ENCODE assay signal across 24 mouse cellular contexts in genomic region chr4:12837097-12837426, GRCm38 (mm10).
DNase-seq lines count a peak whose midpoint lies in the region; ATAC-seq and TF ChIP-seq lines count a peak whose summit lies in the region.
"Had no signal": no experiment of that assay in that cellular context is flagged by ENCODE, and none has a peak within 500 bp of the region (broad histone marks: within the 10 kb centered on the region; RNA-seq: fewer than 3 reads in every experiment).

No protein-coding gene starts in this region.

- TF ChIP-seq EP300 in heart, adult 2 months (IDR thresholded peaks at IDR 0.05; ENCODE audit: insufficient read depth, low read depth, low read length) = no peak
- TF ChIP-seq EP300 in stomach, postnatal 0 days (optimal IDR thresholded peaks at IDR 0.05) = no peak

- ATAC-seq in lung, embryonic 15.5 days (ENCODE audit: borderline replicate concordance, extremely low read depth, low FRiP score, low TSS enrichment) = peak; percentile 72; the same call in 1 of the 2 replicates
- ATAC-seq in stomach, embryonic 14.5 days (ENCODE audit: insufficient number of reproducible peaks, insufficient read depth, low FRiP score, low read depth) = peak; percentile 23; the same call in 1 of the 2 replicates
- ATAC-seq in stomach, postnatal 0 days (ENCODE audit: low FRiP score, low TSS enrichment) = no peak
- no peak for ATAC-seq in kidney, embryonic 15.5 days (replicated peaks; ENCODE audit: low FRiP score)
- ATAC-seq: activated CD4-positive, CD25-positive, alpha-beta regulatory T cell, adult 4 months; forebrain, embryonic 15.5 days had no signal

- peak; percentile 27 for DNase-seq in heart, adult 11 months
- no peak for DNase-seq in heart, adult 2 months
- no peak for DNase-seq in lung, postnatal 4 days
- DNase-seq in stomach, postnatal 0 days (ENCODE audit: low spot score) = no peak
- no peak for DNase-seq in layer of hippocampus, adult 9-10 months (ENCODE audit: low spot score)
- DNase-seq: adrenal gland, adult 8-10 months; adrenal gland, postnatal 25 days; cerebellum, adult 11-12 months; cerebellum, adult 8-10 months; cerebellum, postnatal 10 days; cerebellum, postnatal 36 days; embryo, embryonic 11 days; gastrocnemius, postnatal 25 days had no signal

- no peaks in the 10 kb centered on the region for H3K9me3 ChIP-seq in lung, embryonic 15.5 days
- no peaks in the 10 kb centered on the region for H3K9me3 ChIP-seq in stomach, embryonic 14.5 days (ENCODE audit: control insufficient read depth, low read depth, low read length)
- H3K9me3 ChIP-seq in stomach, postnatal 0 days (ENCODE audit: control insufficient read depth, low read length) = no peaks in the 10 kb centered on the region
- H3K9me3 ChIP-seq in kidney, embryonic 15.5 days (replicated peaks) = no peaks in the 10 kb centered on the region
- H3K9me3 ChIP-seq: embryonic facial prominence, embryonic 10.5 days; embryonic facial prominence, embryonic 13.5 days; forebrain, embryonic 12.5 days; forebrain, embryonic 15.5 days; hindbrain, embryonic 12.5 days had no signal

- no peak for TF ChIP-seq POLR2A in heart, adult 2 months (IDR thresholded peaks at IDR 0.05; ENCODE audit: insufficient read depth, low read depth, low read length)

- no peaks in the 10 kb centered on the region for H3K79me2 ChIP-seq in heart, adult 2 months (replicated peaks; ENCODE audit: control insufficient read depth, insufficient read depth, low read length)

- no peak for TF ChIP-seq CTCF in heart, adult 2 months (IDR thresholded peaks at IDR 0.05)
- TF ChIP-seq CTCF in stomach, postnatal 0 days (IDR thresholded peaks at IDR 0.05; ENCODE audit: low read depth) = no peak

- no peak overlapping the region for H3K4me3 ChIP-seq in heart, adult 2 months
- no peak overlapping the region for H3K4me3 ChIP-seq in lung, embryonic 15.5 days
- no peak overlapping the region for H3K4me3 ChIP-seq in stomach, embryonic 14.5 days (ENCODE audit: low read depth, low read length)
- no peak overlapping the region for H3K4me3 ChIP-seq in stomach, postnatal 0 days (ENCODE audit: low read depth, low read length)
- H3K4me3 ChIP-seq in kidney, embryonic 15.5 days (replicated peaks) = no peak overlapping the region
- H3K4me3 ChIP-seq: embryonic facial prominence, embryonic 10.5 days; embryonic facial prominence, embryonic 13.5 days; erythroblast, embryonic 14.5 days; forebrain, embryonic 12.5 days; forebrain, embryonic 15.5 days; hindbrain, embryonic 12.5 days had no signal

- no peak overlapping the region for H3K27ac ChIP-seq in heart, adult 2 months
- H3K27ac ChIP-seq in lung, embryonic 15.5 days = peak overlapping the region; percentile 78
- H3K27ac ChIP-seq in stomach, embryonic 14.5 days (ENCODE audit: low read length) = peak overlapping the region; percentile 63; the same call in 1 of the 2 replicates
- H3K27ac ChIP-seq in stomach, postnatal 0 days (replicated peaks) = no peak overlapping the region
- no peak overlapping the region for H3K27ac ChIP-seq in kidney, embryonic 15.5 days
- H3K27ac ChIP-seq: embryonic facial prominence, embryonic 10.5 days; embryonic facial prominence, embryonic 13.5 days; forebrain, embryonic 12.5 days; forebrain, embryonic 15.5 days; hindbrain, embryonic 12.5 days had no signal

- H3K4me1 ChIP-seq in heart, adult 2 months (ENCODE audit: control insufficient read depth, insufficient read depth, low read length) = no peaks in the 10 kb centered on the region
- no peaks in the 10 kb centered on the region for H3K4me1 ChIP-seq in lung, embryonic 15.5 days
- no peaks in the 10 kb centered on the region for H3K4me1 ChIP-seq in stomach, embryonic 14.5 days (ENCODE audit: control insufficient read depth, insufficient read depth, low read length)
- H3K4me1 ChIP-seq in stomach, postnatal 0 days (replicated peaks; ENCODE audit: control insufficient read depth, insufficient read depth) = no peaks in the 10 kb centered on the region
- H3K4me1 ChIP-seq in kidney, embryonic 15.5 days = no peaks in the 10 kb centered on the region
- H3K4me1 ChIP-seq: embryonic facial prominence, embryonic 10.5 days; embryonic facial prominence, embryonic 13.5 days; forebrain, embryonic 12.5 days; forebrain, embryonic 15.5 days; hindbrain, embryonic 12.5 days had no signal

- intact Hi-C loops in heart, adult 2 months (cut with DNase I) = no loop called here

- H3K9ac ChIP-seq in heart, adult 2 months (ENCODE audit: low read depth, low read length) = no peak overlapping the region
- no peak overlapping the region for H3K9ac ChIP-seq in lung, embryonic 15.5 days
- no peak overlapping the region for H3K9ac ChIP-seq in stomach, embryonic 14.5 days (replicated peaks; ENCODE audit: low read depth, low read length)
- H3K9ac ChIP-seq in stomach, postnatal 0 days (ENCODE audit: low read length) = no peak overlapping the region
- H3K9ac ChIP-seq in kidney, embryonic 15.5 days = no peak overlapping the region
- H3K9ac ChIP-seq: embryonic facial prominence, embryonic 13.5 days; forebrain, embryonic 12.5 days; forebrain, embryonic 15.5 days; hindbrain, embryonic 12.5 days had no signal

- H3K4me2 ChIP-seq in lung, embryonic 15.5 days = no peak overlapping the region
- no peak overlapping the region for H3K4me2 ChIP-seq in stomach, embryonic 14.5 days (replicated peaks; ENCODE audit: low read depth, low read length)
- H3K4me2 ChIP-seq in stomach, postnatal 0 days (replicated peaks; ENCODE audit: low read depth) = no peak overlapping the region
- no peak overlapping the region for H3K4me2 ChIP-seq in kidney, embryonic 15.5 days
- H3K4me2 ChIP-seq: embryonic facial prominence, embryonic 13.5 days; forebrain, embryonic 12.5 days; forebrain, embryonic 15.5 days; heart, embryonic 11.5 days; hindbrain, embryonic 12.5 days had no signal

- no peaks in the 10 kb centered on the region for H3K36me3 ChIP-seq in heart, adult 2 months (ENCODE audit: control insufficient read depth, insufficient read depth, low read length)
- no peaks in the 10 kb centered on the region for H3K36me3 ChIP-seq in lung, embryonic 15.5 days
- no peaks in the 10 kb centered on the region for H3K36me3 ChIP-seq in stomach, embryonic 14.5 days (ENCODE audit: control insufficient read depth, insufficient read depth, low read length)
- H3K36me3 ChIP-seq in stomach, postnatal 0 days (ENCODE audit: control insufficient read depth, insufficient read depth, low read length) = no peaks in the 10 kb centered on the region
- no peaks in the 10 kb centered on the region for H3K36me3 ChIP-seq in kidney, embryonic 15.5 days
- H3K36me3 ChIP-seq: embryonic facial prominence, embryonic 10.5 days; embryonic facial prominence, embryonic 13.5 days; forebrain, embryonic 12.5 days; forebrain, embryonic 15.5 days; hindbrain, embryonic 12.5 days had no signal

- WGBS in heart, adult 2 months = 33% methylated on average over 1 of the region's 1 CpGs
- WGBS in lung, embryonic 15.5 days = 21% methylated on average over 1 of the region's 1 CpGs
- 29% methylated on average over 1 of the region's 1 CpGs for WGBS in stomach, embryonic 14.5 days
- WGBS in stomach, postnatal 0 days = 10% methylated on average over 1 of the region's 1 CpGs
- WGBS in kidney, embryonic 15.5 days = 50% methylated on average over 1 of the region's 1 CpGs

- H3K27me3 ChIP-seq in heart, adult 2 months (ENCODE audit: control insufficient read depth, insufficient read depth, low read length) = no peaks in the 10 kb centered on the region
- H3K27me3 ChIP-seq in lung, embryonic 15.5 days = no peaks in the 10 kb centered on the region
- no peaks in the 10 kb centered on the region for H3K27me3 ChIP-seq in stomach, embryonic 14.5 days (ENCODE audit: control insufficient read depth, insufficient read depth, low read length)
- no peaks in the 10 kb centered on the region for H3K27me3 ChIP-seq in stomach, postnatal 0 days (ENCODE audit: control insufficient read depth, insufficient read depth, low read length)
- H3K27me3 ChIP-seq in kidney, embryonic 15.5 days = no peaks in the 10 kb centered on the region
- H3K27me3 ChIP-seq: embryonic facial prominence, embryonic 13.5 days; forebrain, embryonic 12.5 days; forebrain, embryonic 15.5 days; hindbrain, embryonic 12.5 days had no signal

Comparison
In these comparisons a context has a peak if more than half of its experiments do, and no peak if none do; other contexts are left out.
1. H3K27ac ChIP-seq: peak in lung, embryonic 15.5 days (single experiment) and stomach, embryonic 14.5 days (single experiment); none in heart, adult 2 months (single experiment), stomach, postnatal 0 days (single experiment) and kidney, embryonic 15.5 days (single experiment).
2. ATAC-seq: peak in lung, embryonic 15.5 days (single experiment) and stomach, embryonic 14.5 days (single experiment); none in stomach, postnatal 0 days (single experiment) and kidney, embryonic 15.5 days (single experiment).